Mouse (Mus musculus): ENCODE results near the gene Ccdc155. TPM values are rescaled to one million over a fixed set of nuclear protein-coding genes. Genes with fewer than 3 reads are reported as not detected.

Ccdc155 gene
- polyA plus RNA-seq, 1 experiment from 2014 or later: 0.41 TPM

DNA sequence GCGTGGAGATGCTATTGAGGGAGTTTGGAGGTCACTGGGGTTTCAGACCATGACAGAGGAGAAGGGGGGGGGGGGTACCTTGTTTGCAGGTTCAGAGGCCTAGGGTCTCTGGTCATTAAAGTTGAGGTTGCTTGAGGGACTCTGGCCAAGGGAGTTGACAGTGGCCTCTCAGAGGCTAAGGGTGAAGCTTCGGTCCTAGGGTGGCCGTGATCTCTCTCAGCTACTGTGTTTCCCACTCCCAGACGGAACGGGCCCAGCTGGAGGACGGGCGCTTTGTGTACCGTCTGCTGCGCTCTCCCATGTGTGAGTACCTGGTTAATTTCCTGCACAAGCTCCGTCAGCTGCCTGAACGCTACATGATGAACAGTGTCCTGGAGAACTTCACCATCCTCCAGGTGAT lies 27.2 kb upstream of the Ccdc155 start:
- no peak overlapping the region for H3K4me2 ChIP-seq (ENCODE audit: low read depth, low read length)
- WGBS: 87% methylated on average over 11 of the region's 11 CpGs
- H3K27ac ChIP-seq (replicated peaks; ENCODE audit: low read depth, low read length): no peak overlapping the region
- H3K9ac ChIP-seq (replicated peaks; ENCODE audit: low read length): no peak overlapping the region
- H3K27me3 ChIP-seq (ENCODE audit: control insufficient read depth, insufficient read depth, low read length): peaks cover 3% of the 10 kb centered on the region; the same call in 1 of the 2 replicates
- H3K4me3 ChIP-seq (ENCODE audit: low read depth, low read length): no peak overlapping the region
- ATAC-seq (replicated peaks; ENCODE audit: insufficient number of reproducible peaks, low FRiP score, low TSS enrichment, low read depth) (no peak), DNase-seq (ENCODE audit: low spot score) (no peak)
- peaks cover 22% of the 10 kb centered on the region for H3K36me3 ChIP-seq (replicated peaks; ENCODE audit: control insufficient read depth, insufficient read depth, low read depth, low read length)
- H3K9me3 ChIP-seq (replicated peaks; ENCODE audit: control insufficient read depth, low read length): no peaks in the 10 kb centered on the region
- peaks cover 5% of the 10 kb centered on the region for H3K4me1 ChIP-seq (ENCODE audit: control insufficient read depth, insufficient read depth, low read length)

DNA sequence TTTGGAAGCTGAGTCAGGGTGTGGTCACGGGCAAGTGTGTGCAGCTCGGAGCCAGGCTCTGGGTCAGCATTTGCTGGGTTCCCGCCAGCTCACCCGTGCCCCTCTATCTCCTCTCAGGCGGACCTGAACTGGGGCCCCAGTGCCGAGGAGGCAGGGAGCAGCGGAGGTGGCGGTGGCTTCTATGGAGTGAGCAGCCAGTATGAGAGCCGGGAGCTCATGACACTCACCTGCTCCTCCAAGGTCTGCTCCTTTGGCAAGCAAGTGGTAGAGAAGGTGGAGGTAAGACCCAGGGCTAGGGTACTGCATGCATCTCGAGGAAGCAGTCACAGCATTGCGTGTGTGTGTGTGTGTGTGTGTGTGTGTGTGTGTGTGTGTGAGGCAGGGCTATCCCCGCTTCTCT lies 26.5 kb upstream of the Ccdc155 start:
- Histone ChIP-seq H3K9ac (replicated peaks; ENCODE audit: low read length) (no peak overlapping the region), H3K4me2 (ENCODE audit: low read depth, low read length) (no peak overlapping the region), H3K9me3 (replicated peaks; ENCODE audit: control insufficient read depth, low read length) (no peaks in the 10 kb centered on the region), H3K27me3 (ENCODE audit: control insufficient read depth, insufficient read depth, low read length) (peaks cover 3% of the 10 kb centered on the region; the same call in 1 of the 2 replicates), H3K4me1 (ENCODE audit: control insufficient read depth, insufficient read depth, low read length) (peaks cover 5% of the 10 kb centered on the region), H3K27ac (replicated peaks; ENCODE audit: low read depth, low read length) (no peak overlapping the region), H3K4me3 (ENCODE audit: low read depth, low read length) (no peak overlapping the region), H3K36me3 (replicated peaks; ENCODE audit: control insufficient read depth, insufficient read depth, low read depth, low read length) (peaks cover 29% of the 10 kb centered on the region)
- ATAC-seq (replicated peaks; ENCODE audit: insufficient number of reproducible peaks, low FRiP score, low TSS enrichment, low read depth) (no peak), DNase-seq (ENCODE audit: low spot score) (no peak)
- WGBS: 92% methylated on average over 12 of the region's 12 CpGs

GRCm38 (mm10) chr7:45229459-45230203 lies 24.9 kb upstream of the Ccdc155 start:
- Histone ChIP-seq H3K9ac (replicated peaks; ENCODE audit: low read length) (no peak overlapping the region), H3K27me3 (ENCODE audit: control insufficient read depth, insufficient read depth, low read length) (no peaks in the 10 kb centered on the region), H3K27ac (replicated peaks; ENCODE audit: low read depth, low read length) (no peak overlapping the region), H3K4me2 (ENCODE audit: low read depth, low read length) (no peak overlapping the region), H3K9me3 (replicated peaks; ENCODE audit: control insufficient read depth, low read length) (no peaks in the 10 kb centered on the region), H3K4me1 (ENCODE audit: control insufficient read depth, insufficient read depth, low read length) (peaks cover 5% of the 10 kb centered on the region), H3K36me3 (replicated peaks; ENCODE audit: control insufficient read depth, insufficient read depth, low read depth, low read length) (peaks cover 41% of the 10 kb centered on the region), H3K4me3 (ENCODE audit: low read depth, low read length) (no peak overlapping the region)
- whole genome bisulfite sequencing: 93% methylated on average over 7 of the region's 7 CpGs
- DNase-seq (ENCODE audit: low spot score): no peak
- no peak for ATAC-seq (replicated peaks; ENCODE audit: insufficient number of reproducible peaks, low FRiP score, low TSS enrichment, low read depth)

- no peak overlapping the region for H3K27ac ChIP-seq (replicated peaks; ENCODE audit: low read depth, low read length)
- DNase-seq (ENCODE audit: low spot score) (no peak), ATAC-seq (replicated peaks; ENCODE audit: insufficient number of reproducible peaks, low FRiP score, low TSS enrichment, low read depth) (no peak)
- no peaks in the 10 kb centered on the region for H3K27me3 ChIP-seq (ENCODE audit: control insufficient read depth, insufficient read depth, low read length)
- no peak overlapping the region for H3K9ac ChIP-seq (replicated peaks; ENCODE audit: low read length)
- peaks cover 42% of the 10 kb centered on the region for H3K36me3 ChIP-seq (replicated peaks; ENCODE audit: control insufficient read depth, insufficient read depth, low read depth, low read length)
- peaks cover 3% of the 10 kb centered on the region; the same call in 1 of the 2 replicates for H3K4me1 ChIP-seq (ENCODE audit: control insufficient read depth, insufficient read depth, low read length)
- no peaks in the 10 kb centered on the region for H3K9me3 ChIP-seq (replicated peaks; ENCODE audit: control insufficient read depth, low read length)
- 97% methylated on average over 8 of the region's 8 CpGs for WGBS
- H3K4me2 ChIP-seq (ENCODE audit: low read depth, low read length): no peak overlapping the region
- no peak overlapping the region for H3K4me3 ChIP-seq (ENCODE audit: low read depth, low read length)
Measured at GRCm38 (mm10) chr7:45229046-45229445, 24.4 kb upstream of the Ccdc155 start.

DNA sequence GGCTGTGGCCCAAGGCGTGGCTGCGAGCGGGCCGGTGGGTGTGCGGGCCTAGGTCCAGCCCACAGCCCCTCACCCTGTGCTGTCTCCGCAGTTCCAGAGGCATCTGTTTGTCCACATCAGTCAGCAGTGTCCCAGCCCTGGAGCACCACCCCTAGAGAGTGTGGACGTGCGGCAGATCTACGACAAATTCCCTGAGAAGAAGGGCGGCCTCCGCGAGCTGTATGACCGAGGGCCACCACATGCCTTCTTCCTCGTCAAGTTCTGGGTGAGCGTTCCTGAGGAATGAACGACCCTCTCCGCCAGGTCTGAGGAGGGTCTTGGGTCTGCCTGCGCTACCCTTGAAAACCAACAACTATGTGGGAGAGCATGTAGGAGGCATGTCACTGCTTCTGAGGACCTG lies 23.9 kb upstream of the Ccdc155 start:
- DNase-seq (ENCODE audit: low spot score) (no peak), ATAC-seq (replicated peaks; ENCODE audit: insufficient number of reproducible peaks, low FRiP score, low TSS enrichment, low read depth) (no peak)
- H3K4me2 ChIP-seq (ENCODE audit: low read depth, low read length): no peak overlapping the region
- no peak overlapping the region for H3K4me3 ChIP-seq (ENCODE audit: low read depth, low read length)
- H3K27me3 ChIP-seq (ENCODE audit: control insufficient read depth, insufficient read depth, low read length): no peaks in the 10 kb centered on the region
- H3K9me3 ChIP-seq (replicated peaks; ENCODE audit: control insufficient read depth, low read length): no peaks in the 10 kb centered on the region
- no peak overlapping the region for H3K9ac ChIP-seq (replicated peaks; ENCODE audit: low read length)
- no peak overlapping the region for H3K27ac ChIP-seq (replicated peaks; ENCODE audit: low read depth, low read length)
- WGBS: 98% methylated on average over 18 of the region's 18 CpGs
- H3K36me3 ChIP-seq (replicated peaks; ENCODE audit: control insufficient read depth, insufficient read depth, low read depth, low read length): peaks cover 42% of the 10 kb centered on the region
- peaks cover under 1% of the 10 kb centered on the region; the same call in 1 of the 2 replicates for H3K4me1 ChIP-seq (ENCODE audit: control insufficient read depth, insufficient read depth, low read length)

- Histone ChIP-seq H3K4me2 (ENCODE audit: low read depth, low read length) (no peak overlapping the region), H3K27me3 (ENCODE audit: control insufficient read depth, insufficient read depth, low read length) (no peaks in the 10 kb centered on the region), H3K4me1 (ENCODE audit: control insufficient read depth, insufficient read depth, low read length) (no peaks in the 10 kb centered on the region), H3K9me3 (replicated peaks; ENCODE audit: control insufficient read depth, low read length) (no peaks in the 10 kb centered on the region), H3K9ac (replicated peaks; ENCODE audit: low read length) (no peak overlapping the region), H3K4me3 (ENCODE audit: low read depth, low read length) (no peak overlapping the region), H3K27ac (replicated peaks; ENCODE audit: low read depth, low read length) (no peak overlapping the region), H3K36me3 (replicated peaks; ENCODE audit: control insufficient read depth, insufficient read depth, low read depth, low read length) (peaks cover 49% of the 10 kb centered on the region)
- ATAC-seq (replicated peaks; ENCODE audit: insufficient number of reproducible peaks, low FRiP score, low TSS enrichment, low read depth) (no peak), DNase-seq (ENCODE audit: low spot score) (no peak)
- WGBS: 98% methylated on average over 5 of the region's 5 CpGs
Measured at GRCm38 (mm10) chr7:45226421-45226820, 21.7 kb upstream of the Ccdc155 start.

- peaks cover 56% of the 10 kb centered on the region for H3K36me3 ChIP-seq (replicated peaks; ENCODE audit: control insufficient read depth, insufficient read depth, low read depth, low read length)
- no peaks in the 10 kb centered on the region for H3K27me3 ChIP-seq (ENCODE audit: control insufficient read depth, insufficient read depth, low read length)
- DNase-seq (ENCODE audit: low spot score) (no peak), ATAC-seq (replicated peaks; ENCODE audit: insufficient number of reproducible peaks, low FRiP score, low TSS enrichment, low read depth) (no peak)
- H3K4me1 ChIP-seq (ENCODE audit: control insufficient read depth, insufficient read depth, low read length): no peaks in the 10 kb centered on the region
- 94% methylated on average over 7 of the region's 7 CpGs for WGBS
- no peak overlapping the region for H3K9ac ChIP-seq (replicated peaks; ENCODE audit: low read length)
- H3K27ac ChIP-seq (replicated peaks; ENCODE audit: low read depth, low read length): no peak overlapping the region
- H3K4me2 ChIP-seq (ENCODE audit: low read depth, low read length): no peak overlapping the region
- no peaks in the 10 kb centered on the region for H3K9me3 ChIP-seq (replicated peaks; ENCODE audit: control insufficient read depth, low read length)
- no peak overlapping the region for H3K4me3 ChIP-seq (ENCODE audit: low read depth, low read length)
Measured at GRCm38 (mm10) chr7:45224826-45225225, 20.1 kb upstream of the Ccdc155 start.

DNA sequence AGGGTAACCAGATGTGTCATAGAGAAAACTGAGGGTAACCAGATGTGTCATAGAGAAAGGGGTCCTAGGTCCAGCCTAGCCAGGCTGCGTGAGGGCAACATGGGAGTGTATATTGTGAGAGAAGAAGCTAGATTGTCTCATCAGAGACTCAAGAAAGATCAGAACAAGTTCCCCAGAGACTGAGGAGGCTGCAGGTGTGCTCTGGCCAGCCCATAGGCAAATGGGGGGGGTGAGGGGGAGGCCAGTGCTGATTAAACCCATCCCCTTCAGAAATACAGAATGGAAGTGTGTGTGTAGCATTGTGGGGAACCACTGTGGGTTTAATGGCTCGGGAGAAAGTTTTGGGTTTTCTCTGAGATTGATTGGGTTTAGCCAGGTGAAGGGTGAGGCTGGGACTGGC lies 17.0 kb upstream of the Ccdc155 start:
- H3K4me3 ChIP-seq (ENCODE audit: low read depth, low read length): no peak overlapping the region
- ATAC-seq (replicated peaks; ENCODE audit: insufficient number of reproducible peaks, low FRiP score, low TSS enrichment, low read depth) (no peak), DNase-seq (ENCODE audit: low spot score) (no peak)
- WGBS: 82% methylated on average over 2 of the region's 2 CpGs
- no peak overlapping the region for H3K9ac ChIP-seq (replicated peaks; ENCODE audit: low read length)
- H3K36me3 ChIP-seq (replicated peaks; ENCODE audit: control insufficient read depth, insufficient read depth, low read depth, low read length): peaks cover 43% of the 10 kb centered on the region
- no peaks in the 10 kb centered on the region for H3K9me3 ChIP-seq (replicated peaks; ENCODE audit: control insufficient read depth, low read length)
- no peak overlapping the region for H3K4me2 ChIP-seq (ENCODE audit: low read depth, low read length)
- H3K27me3 ChIP-seq (ENCODE audit: control insufficient read depth, insufficient read depth, low read length): no peaks in the 10 kb centered on the region
- H3K27ac ChIP-seq (replicated peaks; ENCODE audit: low read depth, low read length): no peak overlapping the region
- H3K4me1 ChIP-seq (ENCODE audit: control insufficient read depth, insufficient read depth, low read length): no peaks in the 10 kb centered on the region; the same call in 1 of the 2 replicates

All from embryonic facial prominence, embryonic 11.5 days (tissue).